Mouse (Mus musculus) testis, adult 2 months (tissue): ENCODE results near the gene Olfr980.
"Not testable (repeated sequence)": the region's sequence is repeated elsewhere in the genome, so short reads cannot be mapped to it uniquely, and the experiment has no call there.

ENCODE experiments used
- CTCF ChIP-seq: fragments of 200-500 bp; IDR thresholded peaks from 2 replicates; pipeline ENCODE4 v1.5.1; 2012; ENCODE audit warnings: low read depth, mild to moderate bottlenecking, inconsistent platforms, low read length, moderate library complexity; ENCODE audit not compliant: control insufficient read depth, insufficient read depth, insufficient replicate concordance
- POLR2A ChIP-seq: fragments of 200-500 bp; IDR thresholded peaks from 2 replicates; pipeline ENCODE4 v1.6.1; 2012; ENCODE audit warnings: low read depth, mild to moderate bottlenecking, inconsistent platforms, low read length, moderate library complexity; ENCODE audit not compliant: control insufficient read depth

DNA sequence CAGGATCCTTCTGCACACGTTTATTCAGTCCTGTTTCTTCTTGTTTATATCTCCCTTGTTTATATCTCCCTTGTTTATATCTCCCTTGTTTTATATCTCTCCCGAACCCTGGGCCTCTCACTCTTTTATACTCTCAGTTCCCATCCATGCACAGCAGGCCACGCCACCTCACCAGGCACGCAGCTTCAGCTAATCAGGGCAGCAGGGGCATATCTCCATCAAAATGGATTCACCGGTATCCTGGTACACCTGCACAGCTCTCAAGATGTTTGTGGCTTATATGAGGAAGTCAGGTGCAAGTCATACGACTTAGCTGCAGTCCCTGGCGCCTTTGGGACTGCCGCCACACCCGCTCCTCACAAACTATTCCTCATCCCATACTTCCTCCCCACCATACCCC is 48.3 kb downstream of the Olfr980 start, which contains the start of gene Olfr976:
- not testable (repeated sequence) for TF ChIP-seq POLR2A, CTCF
